Mouse (Mus musculus) heart, embryonic 14.5 days (tissue): Measurements from ENCODE around the gene Slc25a34. TPM values are rescaled to one million over a fixed set of nuclear protein-coding genes. Genes with fewer than 3 reads are reported as not detected.
A peak's percentile ranks its signal among the peaks of the same experiment; 100 is the strongest.

Experiments
- ATAC-seq: fragments of 200-750 bp; cut with Nextera tagmentation; 2 replicates; pipeline ENCODE4 v1.8.0; 2017; ENCODE audit warnings: low read depth, moderate TSS enrichment; ENCODE audit not compliant: insufficient number of reproducible peaks, insufficient read depth, low FRiP score
- H3K27ac ChIP-seq, 2 experiments: fragments of 200-500 bp in 1 of 2; fragments of 300-500 bp in 1 of 2; sonication (generic) in 1 of 2; replicated peaks in 1 of 2; 2 replicates each; pipeline ENCODE4 v1.5.1; 2012 to 2014; ENCODE audit warnings: low read depth in 2 of 2, low read length in 2 of 2, control low read depth in 1 of 2, mild to moderate bottlenecking in 1 of 2, mixed read lengths in 1 of 2; ENCODE audit not compliant: control insufficient read depth in 1 of 2, insufficient read depth in 1 of 2
- H3K27me3 ChIP-seq: fragments of 300-500 bp; sonication (generic); 2 replicates; pipeline ENCODE4 v1.6.1; 2014; ENCODE audit warnings: mild to moderate bottlenecking, low read length, control low read depth; ENCODE audit not compliant: control insufficient read depth, insufficient read depth
- H3K36me3 ChIP-seq: fragments of 300-500 bp; sonication (generic); 2 replicates; pipeline ENCODE4 v1.6.1; 2014; ENCODE audit warnings: mild to moderate bottlenecking, control low read depth, low read length, mixed read lengths; ENCODE audit not compliant: control insufficient read depth, insufficient read depth
- H3K4me1 ChIP-seq, 2 experiments: fragments of 200-500 bp in 1 of 2; fragments of 300-500 bp in 1 of 2; sonication (generic) in 1 of 2; 2 replicates each; pipeline ENCODE4 v1.6.1; 2012 to 2014; ENCODE audit warnings: low read length in 2 of 2, control low read depth in 1 of 2, mixed read lengths in 1 of 2; ENCODE audit not compliant: control insufficient read depth in 2 of 2, insufficient read depth in 2 of 2
- H3K4me2 ChIP-seq: fragments of 300-500 bp; sonication (generic); 2 replicates; pipeline ENCODE4 v1.6.1; 2014; ENCODE audit warnings: mild to moderate bottlenecking, low read length
- H3K4me3 ChIP-seq, 2 experiments: fragments of 200-500 bp in 1 of 2; fragments of 300-500 bp in 1 of 2; sonication (generic) in 1 of 2; 2 replicates each; pipeline ENCODE4 v1.5.1; 2012 to 2014; ENCODE audit warnings: low read length in 2 of 2, mild to moderate bottlenecking in 2 of 2, control low read depth in 1 of 2, low read depth in 1 of 2, moderate library complexity in 1 of 2; ENCODE audit not compliant: control insufficient read depth in 1 of 2, insufficient read depth in 1 of 2
- H3K9ac ChIP-seq: fragments of 300-500 bp; sonication (generic); 2 replicates; pipeline ENCODE4 v1.6.1; 2014; ENCODE audit warnings: mild to moderate bottlenecking, low read length
- H3K9me3 ChIP-seq: fragments of 300-500 bp; sonication (generic); 2 replicates; pipeline ENCODE4 v1.6.1; 2016; ENCODE audit warnings: low read length, control low read depth; ENCODE audit not compliant: control insufficient read depth
- WGBS: fragments of 180-500 bp; shearing (Covaris S2); extraction: QIAGEN DNeasy Blood & Tissue Kit; methylation state at CpG from one replicate; pipeline ENCODE4 v1.1.7; 2014; 5-methylcytosine and 5-hydroxymethylcytosine counted together
- polyA plus RNA-seq: library from polyadenylated mRNA; unstranded; fragments of >200 nt; fragmentation: Nextera tagmentation; extraction: Ambion mirVana; gene quantifications from 2 replicates; pipeline ENCODE4 v1.2.1, GENCODE M21; 2014

The Slc25a34 gene
- polyA plus RNA-seq, 1 experiment from 2014 or later, result 0.19 TPM

- Histone ChIP-seq H3K27me3 (no peaks in the 10 kb centered on the region), H3K36me3 (no peaks in the 10 kb centered on the region), H3K4me2 (no peak overlapping the region), H3K4me3 (no peak overlapping the region), H3K9me3 (no peaks in the 10 kb centered on the region), H3K4me1 (peaks cover 9 to 13% of the 10 kb centered on the region in 2 experiments), H3K27ac (no peak overlapping the region), H3K9ac (no peak overlapping the region)
- 75% methylated on average over 6 of the region's 6 CpGs for whole genome bisulfite sequencing
- 0 out of 2 replicates have a peak, but pooled peaks have one; percentile 4 for ATAC-seq
Observed at GRCm38 (mm10) chr4:141616811-141617210, 6.8 kb downstream of the Slc25a34 start.

GRCm38 (mm10) chr4:141614946-141615345 lies 8.7 kb downstream of the Slc25a34 start:
- peaks cover 9 to 13% of the 10 kb centered on the region in 2 experiments for H3K4me1 ChIP-seq
- no peak overlapping the region for H3K27ac ChIP-seq
- no peak overlapping the region for H3K4me2 ChIP-seq
- no peak for ATAC-seq
- 73% methylated on average over 14 of the region's 14 CpGs for WGBS
- no peak overlapping the region for H3K4me3 ChIP-seq
- no peaks in the 10 kb centered on the region for H3K27me3 ChIP-seq
- no peak overlapping the region for H3K9ac ChIP-seq
- no peaks in the 10 kb centered on the region for H3K9me3 ChIP-seq
- H3K36me3 ChIP-seq, result no peaks in the 10 kb centered on the region

- Histone ChIP-seq H3K36me3 (no peaks in the 10 kb centered on the region), H3K27me3 (no peaks in the 10 kb centered on the region), H3K9ac (no peak overlapping the region), H3K9me3 (peaks cover 3% of the 10 kb centered on the region; the same call in 1 of the 2 replicates), H3K27ac (peak overlapping the region; percentile 24 to 51; a peak in 3 of 4 replicates), H3K4me2 (no peak overlapping the region), H3K4me3 (no peak overlapping the region), H3K4me1 (peaks cover 2 to 4% of the 10 kb centered on the region in 2 experiments; a peak in 3 of 4 replicates)
- ATAC-seq, result peak; percentile 65
- WGBS, result 59% methylated on average over 6 of the region's 6 CpGs
Observed at GRCm38 (mm10) chr4:141609538-141609937, 14.1 kb downstream of the Slc25a34 start.

GRCm38 (mm10) chr4:141605861-141606260 lies 17.8 kb downstream of the Slc25a34 start, which contains the start of gene Fblim1:
Gene Fblim1, minus strand, starts transcription at chr4:141606096.
- no peak within 1 kb of the TSS for H3K4me3 ChIP-seq
- H3K27ac ChIP-seq, result no peak within 1 kb of the TSS
- H3K9me3 ChIP-seq, result peaks cover 3% of the 10 kb centered on the region; the same call in 1 of the 2 replicates
- no peak within 1 kb of the TSS for H3K9ac ChIP-seq
- no peak within 1 kb of the TSS for H3K4me2 ChIP-seq
- H3K4me1 ChIP-seq, result peaks cover 27 to 34% of the 10 kb centered on the region in 2 experiments
- ATAC-seq, result no peak
- 63% methylated on average over 11 of the region's 11 CpGs for WGBS
- no peaks in the 10 kb centered on the region for H3K27me3 ChIP-seq
- no peaks in the 10 kb centered on the region for H3K36me3 ChIP-seq

GRCm38 (mm10) chr4:141605421-141605820 lies 18.2 kb downstream of the Slc25a34 start:
- no peak overlapping the region for H3K9ac ChIP-seq
- WGBS, result 94% methylated on average over 5 of the region's 5 CpGs
- H3K9me3 ChIP-seq, result peaks cover 3% of the 10 kb centered on the region; the same call in 1 of the 2 replicates
- H3K27ac ChIP-seq, result no peak overlapping the region
- H3K4me3 ChIP-seq, result no peak overlapping the region
- no peak overlapping the region for H3K4me2 ChIP-seq
- no peaks in the 10 kb centered on the region for H3K36me3 ChIP-seq
- no peaks in the 10 kb centered on the region for H3K27me3 ChIP-seq
- H3K4me1 ChIP-seq, result peaks cover 27 to 37% of the 10 kb centered on the region in 2 experiments
- ATAC-seq, result no peak

GRCm38 (mm10) chr4:141604493-141604892 lies 19.1 kb downstream of the Slc25a34 start:
- H3K4me1 ChIP-seq, result peaks cover 32 to 44% of the 10 kb centered on the region in 2 experiments
- no peak overlapping the region for H3K4me2 ChIP-seq
- peak overlapping the region; percentile 4; the same call in 1 of the 2 replicates for H3K9ac ChIP-seq
- H3K9me3 ChIP-seq, result peaks cover 3% of the 10 kb centered on the region; the same call in 1 of the 2 replicates
- no peaks in the 10 kb centered on the region for H3K36me3 ChIP-seq
- WGBS, result 49% methylated on average over 8 of the region's 8 CpGs
- H3K4me3 ChIP-seq, result no peak overlapping the region
- peak overlapping the region in 1 of 2 experiments; percentile 25; a peak in 1 of 4 replicates for H3K27ac ChIP-seq
- H3K27me3 ChIP-seq, result no peaks in the 10 kb centered on the region
- ATAC-seq, result no peak

- Histone ChIP-seq H3K4me3 (no peak overlapping the region), H3K4me1 (peaks cover 32 to 44% of the 10 kb centered on the region in 2 experiments)
Observed at GRCm38 (mm10) chr4:141603921-141604320, 19.7 kb downstream of the Slc25a34 start.

More at GRCm38 (mm10) chr4:141603921-141604320, 19.7 kb downstream of the Slc25a34 start:
- no peaks in the 10 kb centered on the region for H3K36me3 ChIP-seq
- peak overlapping the region in 1 of 2 experiments; percentile 25; a peak in 1 of 4 replicates for H3K27ac ChIP-seq
- 74% methylated on average over 4 of the region's 4 CpGs for WGBS
- H3K9me3 ChIP-seq, result peaks cover 3% of the 10 kb centered on the region; the same call in 1 of the 2 replicates
- H3K9ac ChIP-seq, result no peak overlapping the region
- H3K27me3 ChIP-seq, result no peaks in the 10 kb centered on the region
- ATAC-seq, result no peak
- no peak overlapping the region for H3K4me2 ChIP-seq
